Mouse (Mus musculus) cortical plate, adult 2 months (tissue): ENCODE data around the gene Prss8.

Source experiments
- CTCF ChIP-seq: fragments of 200-500 bp; IDR thresholded peaks from 2 replicates; pipeline ENCODE4 v1.5.1; 2011; ENCODE audit warnings: mild to moderate bottlenecking, control low read depth, low read length; ENCODE audit not compliant: insufficient read depth; ENCODE audit errors: extremely low read depth
- POLR2A ChIP-seq: fragments of 200-500 bp; IDR thresholded peaks from 2 replicates; pipeline ENCODE4 v1.6.1; 2011; ENCODE audit warnings: mild to moderate bottlenecking, low read length, control low read depth; ENCODE audit not compliant: insufficient read depth; ENCODE audit errors: extremely low read depth

DNA sequence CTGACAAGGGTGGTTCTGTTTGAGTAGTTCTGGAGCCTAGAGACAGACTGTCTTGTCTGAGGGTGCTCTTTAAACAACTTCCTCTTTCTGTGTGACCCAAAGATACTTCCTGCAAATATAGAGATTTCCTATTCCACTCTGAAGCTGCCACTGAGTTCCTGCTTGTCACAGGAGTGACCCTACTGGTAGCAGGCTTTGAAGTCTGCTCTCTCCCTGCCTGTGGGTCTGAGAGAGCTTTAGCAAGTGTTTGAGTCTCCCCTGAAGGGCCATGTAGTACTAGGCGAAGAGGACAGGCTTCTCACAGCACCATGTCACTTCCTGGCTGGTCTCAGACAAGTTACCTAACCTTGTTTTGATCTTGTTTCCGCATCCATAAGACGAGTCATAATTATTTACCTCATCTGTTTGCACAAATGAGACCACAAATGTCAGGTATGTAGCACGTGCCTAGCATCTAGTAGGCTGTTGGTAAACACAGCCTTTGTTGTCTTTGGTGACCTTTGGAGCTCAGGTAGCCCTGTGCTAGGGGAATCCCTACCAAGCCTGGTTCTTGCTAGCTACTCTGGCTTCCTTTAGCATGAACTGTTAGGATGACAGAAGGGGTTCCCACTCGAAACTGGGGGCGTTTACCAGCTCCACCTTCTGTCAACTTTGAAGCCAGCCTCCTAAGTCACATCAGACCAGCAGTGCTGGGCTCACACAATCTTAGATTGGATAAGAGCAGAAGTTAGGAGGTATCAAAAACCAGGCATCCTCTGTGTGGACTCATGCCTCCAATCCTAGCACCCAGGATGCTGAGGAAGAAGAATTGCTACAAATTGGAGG, 7.2 kb downstream of the Prss8 start:
- no peak for TF ChIP-seq CTCF
- TF ChIP-seq POLR2A = no peak
